Mouse (Mus musculus) heart, adult 2 months (tissue): Measurements from ENCODE around the gene Mybpc1.

Experiments
- CTCF ChIP-seq: fragments of 200-600 bp; IDR thresholded peaks from 2 replicates; pipeline ENCODE4 v1.8.1; 2022; ENCODE audit warnings: antibody characterized with exemption, mild to moderate bottlenecking, moderate library complexity
- POLR2A ChIP-seq: fragments of 200-500 bp; IDR thresholded peaks from 2 replicates; pipeline ENCODE4 v1.6.1; 2011; ENCODE audit warnings: mild to moderate bottlenecking, low read depth, low read length, control low read depth; ENCODE audit not compliant: insufficient read depth

GRCm38 (mm10) chr10:88501370-88501769 is 103.6 kb downstream of the Mybpc1 start:
- TF ChIP-seq CTCF (no peak), POLR2A (no peak)
